Mouse (Mus musculus): ENCODE data around the gene Kifc1. TPM values are rescaled to one million over a fixed set of nuclear protein-coding genes. Genes with fewer than 3 reads are reported as not detected.
A peak's percentile ranks its signal among the peaks of the same experiment; 100 is the strongest.
"Not testable (repeated sequence)": the region's sequence is repeated elsewhere in the genome, so short reads cannot be mapped to it uniquely, and the experiment has no call there.

Gene Kifc1
- polyA plus RNA-seq, 1 experiment from 2014 or later = 9.3 TPM

DNA sequence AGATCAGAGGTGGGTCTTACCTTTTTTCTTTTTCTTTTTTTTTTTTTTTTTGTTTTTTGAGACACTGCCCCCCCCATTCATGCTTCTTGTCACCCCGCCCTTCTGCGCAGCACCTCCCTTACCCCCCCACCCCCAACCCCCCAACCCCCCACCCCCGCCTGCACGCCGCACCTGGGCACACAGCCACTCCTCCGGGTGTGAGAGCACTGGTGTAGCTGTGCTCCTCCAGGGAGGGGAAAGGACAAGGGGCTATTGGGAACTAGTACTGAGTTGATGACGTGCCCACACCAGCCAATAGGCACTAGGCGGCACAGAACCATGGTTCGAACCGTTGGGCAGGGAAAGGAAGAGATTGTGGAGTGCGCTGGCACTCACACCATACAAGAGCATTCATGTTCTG is 16.1 kb downstream of the Kifc1 start:
- no peak for TF ChIP-seq CTCF (IDR thresholded peaks at IDR 0.05; ENCODE audit: low read depth)
- peaks cover 32% of the 10 kb centered on the region for H3K36me3 ChIP-seq (ENCODE audit: insufficient read depth)
- no peak overlapping the region for H3K4me2 ChIP-seq
- no peak overlapping the region for H3K27ac ChIP-seq (ENCODE audit: low read depth)
- WGBS = 84% methylated on average over 11 of the region's 11 CpGs
- DNase-seq (no peak), ATAC-seq (ENCODE audit: insufficient read depth) (no peak)
- H3K27me3 ChIP-seq (ENCODE audit: insufficient read depth, low read length) = no peaks in the 10 kb centered on the region
- H3K9me3 ChIP-seq (ENCODE audit: low read depth, low read length) = no peaks in the 10 kb centered on the region
- no peak overlapping the region for H3K9ac ChIP-seq
- no peak overlapping the region for H3K4me3 ChIP-seq (ENCODE audit: low read depth, low read length)
- H3K4me1 ChIP-seq (ENCODE audit: insufficient read depth) = no peaks in the 10 kb centered on the region

DNA sequence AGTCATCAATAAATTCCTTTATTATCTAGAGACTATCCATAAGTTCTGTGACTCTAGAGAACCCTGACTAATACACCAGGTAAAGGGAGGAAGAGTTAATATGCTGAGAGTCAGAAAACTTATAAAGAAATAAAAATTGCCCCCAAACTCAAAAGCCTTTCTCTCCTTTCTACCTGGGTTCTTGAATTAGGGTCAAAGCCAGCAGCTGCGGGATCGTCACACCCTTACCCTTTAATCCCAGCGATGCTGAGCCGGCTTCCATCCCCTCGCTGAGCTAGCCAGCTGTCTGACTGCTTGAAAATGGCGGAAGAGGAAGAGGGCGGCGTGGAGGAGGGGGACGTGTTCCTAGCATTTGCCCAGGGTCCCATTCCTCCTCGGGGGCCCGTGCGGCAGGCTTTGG is 16.9 kb downstream of the Kifc1 start, which contains the start of gene Gm7029:
Gene Gm7029, plus strand, starts transcription at position 301 of the 400 bp plus-strand sequence.
- H3K9me3 ChIP-seq (ENCODE audit: low read depth, low read length); H3K4me1 ChIP-seq (ENCODE audit: insufficient read depth); H3K9ac ChIP-seq; H3K27ac ChIP-seq (ENCODE audit: low read depth); H3K27me3 ChIP-seq (ENCODE audit: insufficient read depth, low read length); H3K4me2 ChIP-seq; ATAC-seq (ENCODE audit: insufficient read depth); DNase-seq; H3K4me3 ChIP-seq (ENCODE audit: low read depth, low read length): not testable (repeated sequence)
- H3K36me3 ChIP-seq (ENCODE audit: insufficient read depth) = peaks cover 24% of the 10 kb centered on the region; the same call in 1 of the 2 replicates
- WGBS = 70% methylated on average over 2 of the region's 12 CpGs

DNA sequence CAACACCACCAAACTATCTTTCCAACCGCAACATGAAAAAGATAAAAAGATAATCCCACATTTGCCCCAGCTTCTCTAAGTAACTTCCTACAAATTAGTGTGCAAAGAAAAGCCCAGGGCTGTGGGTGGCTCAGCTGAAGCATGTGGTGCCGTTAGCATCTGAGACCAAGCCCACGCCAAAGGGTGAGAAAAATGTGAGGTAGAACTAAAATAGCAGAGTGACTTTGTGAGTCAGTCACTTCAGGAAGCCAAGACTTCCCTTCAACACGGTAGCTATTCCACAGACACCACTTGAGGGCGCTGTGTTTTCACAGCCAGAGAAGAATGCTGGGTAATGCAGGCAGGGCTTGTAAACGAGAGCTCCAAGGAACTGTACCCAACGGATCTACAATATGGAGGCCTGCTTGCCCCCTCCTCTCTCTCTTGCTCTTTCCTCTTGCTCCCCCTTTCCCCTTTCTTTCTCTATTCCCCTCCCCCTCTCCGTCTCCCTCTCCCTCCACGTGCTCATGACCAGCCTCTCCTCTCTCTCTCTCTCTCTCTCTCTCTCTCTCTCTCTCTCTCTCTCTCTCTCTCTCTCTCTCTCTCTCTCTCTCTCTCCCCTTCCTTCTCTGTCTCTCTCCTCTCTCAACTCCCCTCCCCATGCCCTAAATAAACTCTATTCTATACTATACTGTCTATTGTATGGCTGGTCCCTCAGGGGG is 25.0 kb downstream of the Kifc1 start:
- no peak for ATAC-seq (ENCODE audit: insufficient read depth)
- H3K4me2 ChIP-seq = no peak overlapping the region
- no peak overlapping the region for H3K27ac ChIP-seq (ENCODE audit: low read depth)
- H3K4me3 ChIP-seq (ENCODE audit: low read depth, low read length) = no peak overlapping the region
- no peak overlapping the region for H3K9ac ChIP-seq
- H3K36me3 ChIP-seq (ENCODE audit: insufficient read depth) = no peaks in the 10 kb centered on the region
- peak; percentile 60 for DNase-seq
- no peaks in the 10 kb centered on the region for H3K27me3 ChIP-seq (ENCODE audit: insufficient read depth, low read length)
- TF ChIP-seq CTCF (IDR thresholded peaks at IDR 0.05; ENCODE audit: low read depth) = peak; percentile 44
- H3K9me3 ChIP-seq (ENCODE audit: low read depth, low read length) = no peaks in the 10 kb centered on the region
- WGBS = 30% methylated on average over 9 of the region's 9 CpGs
- H3K4me1 ChIP-seq (ENCODE audit: insufficient read depth) = no peaks in the 10 kb centered on the region

DNA sequence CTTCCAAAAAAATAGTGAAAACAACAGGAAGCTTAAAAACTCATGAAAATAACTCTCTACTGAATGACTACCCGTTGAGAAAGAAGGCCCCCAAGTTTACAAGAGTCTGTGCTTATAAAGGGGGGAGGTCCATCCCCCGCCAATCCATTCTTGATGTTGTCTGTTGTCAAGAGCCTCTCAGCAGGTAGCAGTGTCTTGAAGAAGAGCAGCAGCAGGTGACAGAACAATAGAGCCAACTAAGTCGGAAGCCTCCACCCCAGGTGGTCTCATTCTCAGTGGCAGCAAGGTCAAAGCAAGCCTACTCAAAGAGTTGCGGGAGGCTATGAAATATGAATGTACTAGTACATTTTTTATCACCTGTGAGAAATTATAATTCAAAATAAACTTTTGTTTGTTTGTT is 32.6 kb downstream of the Kifc1 start:
- Histone ChIP-seq H3K36me3 (ENCODE audit: insufficient read depth) (no peaks in the 10 kb centered on the region), H3K4me2 (no peak overlapping the region), H3K9me3 (ENCODE audit: low read depth, low read length) (no peaks in the 10 kb centered on the region), H3K9ac (no peak overlapping the region), H3K27me3 (ENCODE audit: insufficient read depth, low read length) (no peaks in the 10 kb centered on the region), H3K4me1 (ENCODE audit: insufficient read depth) (no peaks in the 10 kb centered on the region), H3K27ac (ENCODE audit: low read depth) (no peak overlapping the region), H3K4me3 (ENCODE audit: low read depth, low read length) (no peak overlapping the region)
- DNase-seq = no peak
- WGBS = 89% methylated on average over 4 of the region's 4 CpGs
- TF ChIP-seq CTCF (IDR thresholded peaks at IDR 0.05; ENCODE audit: low read depth) = no peak
- no peak for ATAC-seq (ENCODE audit: insufficient read depth)

DNA sequence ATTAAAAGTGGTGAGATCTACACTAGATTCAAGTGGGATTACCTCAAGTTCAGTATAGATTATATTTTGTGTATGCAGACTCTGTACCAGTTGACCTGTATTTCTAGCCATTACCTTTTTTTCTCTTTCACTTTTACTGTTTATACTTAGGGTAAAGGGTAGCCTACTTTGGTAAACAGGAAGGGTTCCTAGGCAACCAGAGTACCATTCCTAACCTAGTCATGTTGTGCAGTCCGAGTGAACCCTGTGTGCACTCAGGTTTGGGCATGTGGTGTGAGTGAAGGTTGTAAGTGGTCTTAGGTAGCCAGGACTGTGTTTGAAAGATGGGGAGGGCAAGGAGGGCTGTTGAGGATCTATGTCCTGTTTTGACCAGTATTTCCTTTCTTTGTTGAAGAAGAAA is 39.1 kb downstream of the Kifc1 start:
- no peak overlapping the region for H3K4me3 ChIP-seq (ENCODE audit: low read depth, low read length)
- no peak for TF ChIP-seq CTCF (IDR thresholded peaks at IDR 0.05; ENCODE audit: low read depth)
- no peaks in the 10 kb centered on the region for H3K9me3 ChIP-seq (ENCODE audit: low read depth, low read length)
- H3K27ac ChIP-seq (ENCODE audit: low read depth) = no peak overlapping the region
- H3K9ac ChIP-seq = no peak overlapping the region
- no peak overlapping the region for H3K4me2 ChIP-seq
- peaks cover 17% of the 10 kb centered on the region for H3K36me3 ChIP-seq (ENCODE audit: insufficient read depth)
- DNase-seq = no peak
- no peaks in the 10 kb centered on the region for H3K4me1 ChIP-seq (ENCODE audit: insufficient read depth)
- ATAC-seq (ENCODE audit: insufficient read depth) = no peak
- WGBS = 44% methylated on average over 1 of the region's 1 CpGs
- H3K27me3 ChIP-seq (ENCODE audit: insufficient read depth, low read length) = no peaks in the 10 kb centered on the region

DNA sequence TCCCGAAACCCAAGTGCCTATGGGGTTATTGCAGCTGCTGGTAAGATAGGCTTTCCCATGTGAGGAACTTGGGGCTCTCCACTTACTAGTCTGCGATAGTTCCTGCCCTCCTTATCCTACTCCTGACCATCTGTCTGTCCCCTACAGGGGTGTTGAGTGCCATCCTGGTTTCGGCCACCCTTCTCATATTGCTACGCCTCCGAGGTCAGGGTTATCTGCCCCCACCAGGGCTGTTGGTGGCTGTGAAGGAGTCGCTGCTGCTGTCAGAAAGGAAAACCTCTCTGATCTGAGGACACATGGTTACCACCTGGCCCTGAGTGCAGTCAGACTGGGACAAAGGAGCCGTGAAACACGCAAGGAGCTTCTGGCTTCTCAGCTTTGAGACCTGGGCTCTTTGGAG is 42.3 kb downstream of the Kifc1 start:
- no peak for TF ChIP-seq CTCF (IDR thresholded peaks at IDR 0.05; ENCODE audit: low read depth)
- Histone ChIP-seq H3K9me3 (ENCODE audit: low read depth, low read length) (no peaks in the 10 kb centered on the region), H3K4me3 (ENCODE audit: low read depth, low read length) (no peak overlapping the region), H3K4me1 (ENCODE audit: insufficient read depth) (no peaks in the 10 kb centered on the region), H3K9ac (no peak overlapping the region), H3K27me3 (ENCODE audit: insufficient read depth, low read length) (no peaks in the 10 kb centered on the region), H3K4me2 (no peak overlapping the region), H3K27ac (ENCODE audit: low read depth) (no peak overlapping the region), H3K36me3 (ENCODE audit: insufficient read depth) (peaks cover 17% of the 10 kb centered on the region)
- no peak for DNase-seq
- ATAC-seq (ENCODE audit: insufficient read depth) = no peak
- 59% methylated on average over 8 of the region's 8 CpGs for WGBS

DNA sequence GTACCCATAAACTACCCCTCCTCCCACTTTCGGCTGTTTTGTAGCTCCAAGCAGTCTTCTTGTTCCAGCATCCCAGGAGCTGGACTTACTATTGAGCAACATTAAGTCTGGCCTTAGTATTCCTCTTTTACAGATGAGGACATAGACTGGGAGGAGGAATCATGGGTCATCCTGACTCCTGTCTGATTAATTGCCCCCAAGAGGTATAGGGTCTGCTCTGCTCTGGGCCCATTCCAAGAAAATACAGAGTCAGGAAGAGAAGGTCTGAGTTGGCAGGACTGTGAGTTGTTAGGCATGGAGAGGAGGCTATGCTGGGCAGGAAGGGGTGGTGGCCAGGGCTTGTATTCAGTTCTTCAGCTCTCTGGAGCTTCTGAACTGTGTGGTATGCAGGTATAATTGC is 46.3 kb downstream of the Kifc1 start:
- WGBS = 71% methylated on average over 1 of the region's 1 CpGs

More for the DNA sequence above, 46.3 kb downstream of the Kifc1 start:
- no peaks in the 10 kb centered on the region for H3K4me1 ChIP-seq (ENCODE audit: insufficient read depth)
- no peaks in the 10 kb centered on the region for H3K27me3 ChIP-seq (ENCODE audit: insufficient read depth, low read length)
- peak overlapping the region; percentile 74; the same call in 1 of the 2 replicates for H3K9ac ChIP-seq
- H3K9me3 ChIP-seq (ENCODE audit: low read depth, low read length) = no peaks in the 10 kb centered on the region
- ATAC-seq (ENCODE audit: insufficient read depth) (no peak), DNase-seq (no peak)
- no peak for TF ChIP-seq CTCF (IDR thresholded peaks at IDR 0.05; ENCODE audit: low read depth)
- H3K4me2 ChIP-seq = peak overlapping the region; percentile 91
- no peak overlapping the region for H3K27ac ChIP-seq (ENCODE audit: low read depth)
- peak overlapping the region; percentile 90; the same call in 1 of the 2 replicates for H3K4me3 ChIP-seq (ENCODE audit: low read depth, low read length)
- H3K36me3 ChIP-seq (ENCODE audit: insufficient read depth) = peaks cover 20% of the 10 kb centered on the region
